Mouse (Mus musculus) heart, embryonic 14.5 days (tissue): ENCODE results near the gene Gm45808. TPM values are rescaled to one million over a fixed set of nuclear protein-coding genes. Genes with fewer than 3 reads are reported as not detected.
A peak's percentile ranks its signal among the peaks of the same experiment; 100 is the strongest.
"Not testable (repeated sequence)": the region's sequence is repeated elsewhere in the genome, so short reads cannot be mapped to it uniquely, and the experiment has no call there.

Experiments used
- ATAC-seq: fragments of 200-750 bp; cut with Nextera tagmentation; 2 replicates; pipeline ENCODE4 v1.8.0; 2017; ENCODE audit warnings: low read depth, moderate TSS enrichment; ENCODE audit not compliant: insufficient number of reproducible peaks, insufficient read depth, low FRiP score
- H3K27ac ChIP-seq, 2 experiments: fragments of 200-500 bp in 1 of 2; fragments of 300-500 bp in 1 of 2; sonication (generic) in 1 of 2; replicated peaks in 1 of 2; 2 replicates each; pipeline ENCODE4 v1.5.1; 2012 to 2014; ENCODE audit warnings: low read depth in 2 of 2, low read length in 2 of 2, control low read depth in 1 of 2, mild to moderate bottlenecking in 1 of 2, mixed read lengths in 1 of 2; ENCODE audit not compliant: control insufficient read depth in 1 of 2, insufficient read depth in 1 of 2
- H3K27me3 ChIP-seq: fragments of 300-500 bp; sonication (generic); 2 replicates; pipeline ENCODE4 v1.6.1; 2014; ENCODE audit warnings: mild to moderate bottlenecking, low read length, control low read depth; ENCODE audit not compliant: control insufficient read depth, insufficient read depth
- H3K36me3 ChIP-seq: fragments of 300-500 bp; sonication (generic); 2 replicates; pipeline ENCODE4 v1.6.1; 2014; ENCODE audit warnings: mild to moderate bottlenecking, control low read depth, low read length, mixed read lengths; ENCODE audit not compliant: control insufficient read depth, insufficient read depth
- H3K4me1 ChIP-seq, 2 experiments: fragments of 200-500 bp in 1 of 2; fragments of 300-500 bp in 1 of 2; sonication (generic) in 1 of 2; 2 replicates each; pipeline ENCODE4 v1.6.1; 2012 to 2014; ENCODE audit warnings: low read length in 2 of 2, control low read depth in 1 of 2, mixed read lengths in 1 of 2; ENCODE audit not compliant: control insufficient read depth in 2 of 2, insufficient read depth in 2 of 2
- H3K4me2 ChIP-seq: fragments of 300-500 bp; sonication (generic); 2 replicates; pipeline ENCODE4 v1.6.1; 2014; ENCODE audit warnings: mild to moderate bottlenecking, low read length
- H3K4me3 ChIP-seq, 2 experiments: fragments of 200-500 bp in 1 of 2; fragments of 300-500 bp in 1 of 2; sonication (generic) in 1 of 2; 2 replicates each; pipeline ENCODE4 v1.5.1; 2012 to 2014; ENCODE audit warnings: low read length in 2 of 2, mild to moderate bottlenecking in 2 of 2, control low read depth in 1 of 2, low read depth in 1 of 2, moderate library complexity in 1 of 2; ENCODE audit not compliant: control insufficient read depth in 1 of 2, insufficient read depth in 1 of 2
- H3K9ac ChIP-seq: fragments of 300-500 bp; sonication (generic); 2 replicates; pipeline ENCODE4 v1.6.1; 2014; ENCODE audit warnings: mild to moderate bottlenecking, low read length
- H3K9me3 ChIP-seq: fragments of 300-500 bp; sonication (generic); 2 replicates; pipeline ENCODE4 v1.6.1; 2016; ENCODE audit warnings: low read length, control low read depth; ENCODE audit not compliant: control insufficient read depth
- WGBS: fragments of 180-500 bp; shearing (Covaris S2); extraction: QIAGEN DNeasy Blood & Tissue Kit; methylation state at CpG from one replicate; pipeline ENCODE4 v1.1.7; 2014; 5-methylcytosine and 5-hydroxymethylcytosine counted together
- polyA plus RNA-seq: library from polyadenylated mRNA; unstranded; fragments of >200 nt; fragmentation: Nextera tagmentation; extraction: Ambion mirVana; gene quantifications from 2 replicates; pipeline ENCODE4 v1.2.1, GENCODE M21; 2014

The Gm45808 gene
- not detected in 2 replicates for polyA plus RNA-seq

DNA sequence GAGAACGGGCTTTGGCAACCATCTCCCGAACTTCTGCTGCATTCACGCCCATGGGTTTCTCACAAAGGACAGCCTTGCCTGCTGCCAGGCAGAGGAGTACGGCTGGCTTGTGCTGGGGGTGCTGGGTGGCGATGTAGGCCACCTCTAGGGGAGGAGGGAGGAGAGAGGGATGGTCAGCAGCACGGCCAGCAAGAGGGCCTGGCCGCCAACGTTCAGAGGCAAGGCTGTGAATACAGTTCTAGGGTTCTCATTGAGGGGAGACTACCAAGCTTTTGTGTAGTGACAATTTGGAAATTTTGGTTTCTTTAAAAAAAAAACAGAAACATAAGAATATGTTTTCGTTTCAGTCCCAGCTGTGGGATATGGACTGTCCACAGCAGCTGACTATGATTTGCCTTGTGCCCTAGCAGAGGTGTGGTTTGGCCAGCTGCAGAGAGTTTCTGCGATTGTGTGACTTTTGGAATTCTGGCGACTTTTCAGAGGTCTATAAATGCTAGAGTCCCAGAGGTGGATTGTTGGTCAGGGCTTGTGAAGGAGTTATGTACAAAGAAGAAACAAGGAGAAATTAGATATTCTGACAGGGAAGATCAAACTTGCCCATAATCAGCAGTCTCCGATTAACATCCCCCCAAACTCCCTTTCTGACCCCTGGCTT is at the start of gene Gm45808:
Gene Gm45808 (minus strand): TSS at position 51 of the 655 bp plus-strand sequence.
- Histone ChIP-seq H3K27ac (no peak within 1 kb of the TSS), H3K4me1 (peaks cover 5 to 7% of the 10 kb centered on the region in 2 experiments; a peak in 2 of 4 replicates), H3K9me3 (no peaks in the 10 kb centered on the region), H3K9ac (no peak within 1 kb of the TSS), H3K4me2 (no peak within 1 kb of the TSS), H3K36me3 (no peaks in the 10 kb centered on the region), H3K27me3 (no peaks in the 10 kb centered on the region), H3K4me3 (no peak within 1 kb of the TSS)
- no peak for ATAC-seq
- 83% methylated on average over 12 of the region's 12 CpGs for WGBS

- no peak overlapping the region for H3K9ac ChIP-seq
- H3K4me2 ChIP-seq: no peak overlapping the region
- H3K4me1 ChIP-seq: peaks cover 3 to 9% of the 10 kb centered on the region in 2 experiments; a peak in 3 of 4 replicates
- H3K27me3 ChIP-seq: no peaks in the 10 kb centered on the region
- 82% methylated on average over 1 of the region's 1 CpGs for WGBS
- H3K27ac ChIP-seq: no peak overlapping the region
- H3K9me3 ChIP-seq: no peaks in the 10 kb centered on the region
- H3K36me3 ChIP-seq: no peaks in the 10 kb centered on the region
- no peak for ATAC-seq
- H3K4me3 ChIP-seq: no peak overlapping the region
These were observed 49.1 kb upstream of the Gm45808 start for GRCm38 (mm10) chr7:45535676-45536075.

DNA sequence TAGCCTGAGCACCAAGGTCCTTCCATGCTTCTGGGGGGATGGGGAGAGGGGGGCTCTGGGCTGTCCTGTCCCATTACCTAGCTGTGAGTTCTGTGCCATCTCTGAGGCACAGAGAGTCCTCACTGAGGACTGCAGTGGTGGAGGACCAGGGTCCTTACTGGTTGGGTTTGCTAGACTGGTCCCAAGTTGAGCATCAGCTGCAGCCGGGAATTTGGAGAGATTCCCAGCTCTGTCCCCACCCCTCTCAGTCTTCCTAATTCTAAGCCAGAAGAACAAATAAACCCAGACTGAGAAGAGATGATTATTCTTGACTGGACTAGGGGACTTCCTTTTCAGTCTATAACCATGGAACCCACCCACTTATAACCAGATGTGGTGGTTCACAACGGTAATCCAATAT is 44.0 kb upstream of the Gm45808 start:
- no peak for ATAC-seq
- H3K27ac ChIP-seq: no peak overlapping the region

DNA sequence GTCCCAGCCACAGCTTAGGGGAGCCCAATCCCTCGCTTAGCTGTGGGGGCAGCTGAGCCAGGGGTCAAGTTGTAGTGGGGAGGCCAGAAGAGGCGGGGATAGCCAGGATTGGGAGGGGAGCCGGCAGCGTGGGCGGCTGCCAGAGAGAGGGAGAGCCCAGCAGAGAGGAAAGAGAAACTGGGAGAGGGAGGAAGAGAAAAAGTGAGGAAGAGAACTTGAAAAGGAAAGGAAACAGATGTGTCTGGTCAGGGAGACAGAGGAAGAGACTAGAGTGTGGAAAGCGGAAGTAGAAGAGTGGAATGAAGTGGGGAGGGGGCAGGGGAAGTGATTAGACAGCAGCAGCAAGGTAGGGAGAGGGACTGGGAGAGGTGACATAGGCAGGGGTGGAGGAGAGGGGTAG is 42.9 kb upstream of the Gm45808 start:
- no peak overlapping the region for H3K4me3 ChIP-seq
- peaks cover 23 to 29% of the 10 kb centered on the region in 2 experiments for H3K4me1 ChIP-seq
- H3K9me3 ChIP-seq: no peaks in the 10 kb centered on the region
- H3K9ac ChIP-seq: peak overlapping the region; percentile 34; the same call in 1 of the 2 replicates
- no peaks in the 10 kb centered on the region for H3K27me3 ChIP-seq
- WGBS: 10% methylated on average over 6 of the region's 6 CpGs
- ATAC-seq: no peak
- H3K36me3 ChIP-seq: peaks cover 3% of the 10 kb centered on the region; the same call in 1 of the 2 replicates
- 0 out of 4 replicates have a peak overlapping the region, but pooled peaks of 1 of the 2 experiments have one; percentile 44 for H3K27ac ChIP-seq
- H3K4me2 ChIP-seq: peak overlapping the region; percentile 26; the same call in 1 of the 2 replicates

More for the DNA sequence above, 44.0 kb upstream of the Gm45808 start:
- no peak overlapping the region for H3K4me2 ChIP-seq
- no peaks in the 10 kb centered on the region for H3K36me3 ChIP-seq
- H3K4me1 ChIP-seq: peaks cover 15 to 18% of the 10 kb centered on the region in 2 experiments
- no peaks in the 10 kb centered on the region for H3K27me3 ChIP-seq
- H3K9me3 ChIP-seq: no peaks in the 10 kb centered on the region
- no peak overlapping the region for H3K4me3 ChIP-seq
- 41% methylated on average over 2 of the region's 2 CpGs for WGBS
- no peak overlapping the region for H3K9ac ChIP-seq

DNA sequence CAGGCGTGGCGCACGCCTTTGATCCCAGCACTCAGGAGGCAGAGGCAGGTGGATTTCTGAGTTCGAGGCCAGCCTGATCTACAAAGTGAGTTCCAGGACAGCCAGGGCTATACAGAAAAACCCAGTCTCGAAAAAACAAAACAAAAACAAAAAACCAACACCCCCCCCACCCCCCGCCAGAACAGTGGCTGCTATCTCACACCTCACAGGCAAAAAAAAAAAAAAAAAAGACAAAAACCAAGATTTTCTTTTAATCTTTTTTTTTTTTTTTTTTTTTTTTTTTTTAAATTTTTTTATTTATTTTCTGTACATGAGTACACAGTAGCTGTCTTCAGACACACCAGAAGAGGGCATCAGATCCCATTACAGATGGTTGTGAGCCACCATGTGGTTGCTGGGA is 40.6 kb upstream of the Gm45808 start:
- peaks cover 22% of the 10 kb centered on the region for H3K36me3 ChIP-seq
- H3K27me3 ChIP-seq, H3K9me3 ChIP-seq, H3K9ac ChIP-seq, ATAC-seq, H3K4me2 ChIP-seq, H3K4me3 ChIP-seq: not testable (repeated sequence)
- peaks cover 27 to 44% of the 10 kb centered on the region in 2 experiments for H3K4me1 ChIP-seq
- H3K27ac ChIP-seq: 0 out of 4 replicates have a peak overlapping the region, but pooled peaks of 1 of the 2 experiments have one; percentile 98
- WGBS: 84% methylated on average over 6 of the region's 6 CpGs

GRCm38 (mm10) chr7:45526474-45527120 is 40.0 kb upstream of the Gm45808 start:
- ATAC-seq: no peak
- Histone ChIP-seq H3K9ac (peak overlapping the region; percentile 94), H3K4me1 (peaks cover 29 to 46% of the 10 kb centered on the region in 2 experiments), H3K4me3 (peak overlapping the region; percentile 65 to 77), H3K4me2 (peak overlapping the region; percentile 82), H3K27ac (peak overlapping the region; percentile 87 to 98), H3K27me3 (no peaks in the 10 kb centered on the region), H3K36me3 (peaks cover 22% of the 10 kb centered on the region), H3K9me3 (no peaks in the 10 kb centered on the region)
- 17% methylated on average over 7 of the region's 7 CpGs for WGBS

DNA sequence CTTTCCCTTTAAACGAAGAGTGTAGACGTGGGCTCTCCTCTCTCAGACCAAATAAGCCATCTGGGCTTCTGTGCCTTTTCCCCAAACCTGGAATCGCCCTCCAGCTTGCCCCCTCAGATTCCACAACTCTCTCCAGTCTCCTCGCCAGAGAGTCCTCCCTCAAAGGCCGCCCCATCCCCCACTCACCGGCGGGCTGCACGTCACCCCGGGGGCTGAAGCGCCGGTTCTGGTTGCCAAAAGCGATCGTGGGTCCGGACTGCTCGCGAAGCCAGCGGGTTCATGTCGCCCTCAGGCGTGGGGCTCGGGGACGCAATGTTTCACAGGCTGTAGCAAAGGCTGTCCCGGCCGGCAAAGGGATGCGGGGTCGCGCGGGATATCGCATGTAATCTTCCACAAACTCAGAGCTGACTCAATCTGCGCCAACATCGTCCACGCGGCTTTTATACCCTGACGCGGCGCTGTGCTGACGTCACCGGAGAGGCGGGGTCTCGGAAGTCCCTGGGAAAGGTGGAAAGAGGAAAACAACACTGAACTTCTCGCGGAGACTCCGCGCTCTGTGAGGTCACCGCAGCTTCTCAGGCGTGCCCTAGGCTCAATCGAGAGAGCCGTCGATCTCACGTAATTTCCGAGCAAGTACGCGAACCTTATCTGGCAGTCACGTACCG is 39.3 kb upstream of the Gm45808 start, which contains the start of the genes Ppp1r15a and Plekha4:
Gene Ppp1r15a (minus strand): TSS at position 460 of the 665 bp plus-strand sequence.
Gene Plekha4 (plus strand): TSS at position 522 of the 665 bp plus-strand sequence.
- Histone ChIP-seq H3K9me3 (no peaks in the 10 kb centered on the region), H3K4me1 (peaks cover 29 to 46% of the 10 kb centered on the region in 2 experiments), H3K9ac (peak within 1 kb of the TSS; percentile 94), H3K4me2 (peak within 1 kb of the TSS; percentile 82), H3K4me3 (peak within 1 kb of the TSS; percentile 65 to 77), H3K27me3 (no peaks in the 10 kb centered on the region), H3K36me3 (peaks cover 22% of the 10 kb centered on the region), H3K27ac (peak within 1 kb of the TSS; percentile 87 to 98)
- ATAC-seq: peak; percentile 75
- WGBS: under 1% methylated on average over 54 of the region's 54 CpGs
